Mouse (Mus musculus): ENCODE data around the gene Itsn2.
"Not testable (repeated sequence)": the region's sequence is repeated elsewhere in the genome, so short reads cannot be mapped to it uniquely, and the experiment has no call there.

DNA sequence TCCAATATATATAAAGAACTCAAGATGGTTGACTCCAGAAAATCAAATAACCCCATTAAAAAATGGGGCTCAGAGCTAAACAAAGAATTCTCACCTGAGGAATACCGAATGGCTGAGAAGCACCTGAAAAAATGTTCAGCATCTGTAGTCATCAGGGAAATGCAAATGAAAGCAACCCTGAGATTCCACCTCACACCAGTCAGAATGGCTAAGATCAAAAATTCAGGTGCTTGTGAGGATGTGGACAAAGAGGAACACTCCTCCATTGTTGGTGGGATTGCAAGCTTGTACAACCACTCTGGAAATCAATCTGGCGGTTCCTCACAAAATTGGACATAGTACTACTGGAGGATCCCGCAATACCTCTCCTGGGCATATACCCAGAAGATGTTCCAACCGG lies 162.0 kb downstream of the Itsn2 start:
- not testable (repeated sequence) for TF ChIP-seq FLI1 (IDR thresholded peaks at IDR 0.05; ENCODE audit: low read length); GATA1 (IDR thresholded peaks at IDR 0.05; ENCODE audit: borderline replicate concordance, low read length)
